Mouse (Mus musculus): Measurements from ENCODE around the gene Hyls1. TPM values are rescaled to one million over a fixed set of nuclear protein-coding genes. Genes with fewer than 3 reads are reported as not detected.
"Not testable (repeated sequence)": the region's sequence is repeated elsewhere in the genome, so short reads cannot be mapped to it uniquely, and the experiment has no call there.

Gene Hyls1
- polyA plus RNA-seq (2015; fragmentation: Nextera tagmentation; extraction: Ambion mirVana), result 4.7 and 5.0 TPM in 2 replicates

DNA sequence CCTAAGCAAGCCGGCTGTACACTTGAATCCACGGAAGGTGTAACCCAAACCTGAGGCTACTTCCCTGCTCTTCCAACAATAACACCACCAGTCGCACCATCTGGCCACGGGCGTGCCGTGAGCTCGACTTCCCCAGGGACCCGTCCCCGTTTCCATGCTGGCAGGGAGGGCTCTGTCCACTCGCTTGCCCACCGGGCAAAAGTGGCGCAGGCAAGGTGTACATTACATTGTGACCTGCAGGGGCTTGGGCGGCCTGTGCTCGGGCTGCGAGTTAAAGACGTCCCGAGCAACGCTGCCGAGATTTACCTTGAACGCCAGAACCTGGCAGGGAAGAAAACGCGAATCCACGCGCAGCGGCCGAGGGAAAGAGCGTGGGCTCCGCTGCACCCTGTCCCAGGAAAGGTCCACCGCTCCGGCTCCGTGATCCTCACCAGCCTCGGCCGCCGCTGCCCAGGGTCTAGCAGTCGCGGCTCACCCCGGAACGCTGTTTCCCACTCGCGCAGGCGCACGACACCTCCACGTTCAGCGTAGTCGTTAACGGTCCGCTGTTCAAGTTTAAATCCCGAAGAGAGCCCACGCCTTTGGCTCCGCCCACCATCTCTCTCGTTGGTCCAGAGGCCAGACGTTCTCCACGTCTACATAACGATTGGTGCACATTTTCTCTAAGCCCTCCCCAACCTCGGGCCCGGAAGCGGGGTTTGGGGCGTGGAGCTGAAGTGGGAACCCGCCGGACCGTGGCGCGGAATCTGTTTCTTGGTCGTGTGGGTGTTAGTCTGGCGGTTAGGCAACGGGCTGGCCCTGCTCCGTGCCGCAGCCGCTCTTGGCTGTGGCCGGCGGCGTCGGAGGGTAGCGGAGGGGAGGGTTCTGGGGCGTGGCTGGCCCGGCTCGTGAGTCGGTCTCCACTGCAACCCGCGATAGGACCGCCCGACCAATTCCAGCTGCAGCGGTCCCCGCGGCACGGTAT, at the start of gene Hyls1, which contains the start of gene Pate2:
Gene Hyls1, minus strand, starts transcription at position 828 of the 964 bp plus-strand sequence.
Gene Pate2, plus strand, starts transcription at position 714 of the 964 bp plus-strand sequence.
- ATAC-seq (peak; percentile 99), DNase-seq (ENCODE audit: low spot score) (peak; percentile 99)
- H3K36me3 ChIP-seq (ENCODE audit: insufficient read depth, low read length), result no peaks in the 10 kb centered on the region; the same call in 1 of the 2 replicates
- no peaks in the 10 kb centered on the region for H3K9me3 ChIP-seq (ENCODE audit: low read length)
- no peaks in the 10 kb centered on the region for H3K27me3 ChIP-seq (replicated peaks; ENCODE audit: insufficient read depth, low read length)
- H3K4me1 ChIP-seq (ENCODE audit: insufficient read depth, low read depth, low read length), result peaks cover 5% of the 10 kb centered on the region; the same call in 1 of the 2 replicates
- H3K27ac ChIP-seq (ENCODE audit: low read length), result peak within 1 kb of the TSS; percentile 71
- peak within 1 kb of the TSS; percentile 79 for H3K4me3 ChIP-seq (ENCODE audit: low read depth, low read length)
- TF ChIP-seq CTCF (IDR thresholded peaks at IDR 0.05) (peak; percentile 56), EP300 (IDR thresholded peaks at IDR 0.05) (no peak)
- H3K9ac ChIP-seq (replicated peaks; ENCODE audit: low read depth), result peak within 1 kb of the TSS; percentile 66
- under 1% methylated on average over 86 of the region's 86 CpGs for WGBS
- H3K4me2 ChIP-seq (replicated peaks; ENCODE audit: low read depth, low read length), result peak within 1 kb of the TSS; percentile 89

DNA sequence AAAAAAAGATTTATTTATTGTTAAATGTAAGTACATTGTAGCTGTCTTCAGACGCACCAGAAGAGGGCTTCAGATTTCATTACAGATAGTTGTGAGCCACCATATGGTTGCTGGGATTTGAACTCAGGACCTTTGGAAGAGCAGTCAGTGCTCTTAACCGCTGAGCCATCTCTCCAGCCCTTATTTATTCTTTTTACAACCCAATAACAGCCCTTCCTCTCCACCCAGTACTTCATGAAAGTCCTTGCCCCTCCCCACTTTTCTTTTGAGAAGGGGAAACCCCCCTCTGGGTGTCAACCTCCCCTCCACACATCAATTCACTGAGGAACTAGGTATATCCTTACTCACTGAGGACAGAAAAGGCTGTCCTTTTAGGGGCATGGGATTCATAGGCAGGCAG, 46.6 kb upstream of the Hyls1 start:
- DNase-seq (ENCODE audit: low spot score); H3K4me1 ChIP-seq (ENCODE audit: insufficient read depth, low read depth, low read length); H3K36me3 ChIP-seq (ENCODE audit: insufficient read depth, low read length); H3K4me2 ChIP-seq (replicated peaks; ENCODE audit: low read depth, low read length); ATAC-seq; H3K4me3 ChIP-seq (ENCODE audit: low read depth, low read length); H3K27ac ChIP-seq (ENCODE audit: low read length); H3K9ac ChIP-seq (replicated peaks; ENCODE audit: low read depth); H3K27me3 ChIP-seq (replicated peaks; ENCODE audit: insufficient read depth, low read length); H3K9me3 ChIP-seq (ENCODE audit: low read length): not testable (repeated sequence)
- 66% methylated on average over 2 of the region's 2 CpGs for WGBS

DNA sequence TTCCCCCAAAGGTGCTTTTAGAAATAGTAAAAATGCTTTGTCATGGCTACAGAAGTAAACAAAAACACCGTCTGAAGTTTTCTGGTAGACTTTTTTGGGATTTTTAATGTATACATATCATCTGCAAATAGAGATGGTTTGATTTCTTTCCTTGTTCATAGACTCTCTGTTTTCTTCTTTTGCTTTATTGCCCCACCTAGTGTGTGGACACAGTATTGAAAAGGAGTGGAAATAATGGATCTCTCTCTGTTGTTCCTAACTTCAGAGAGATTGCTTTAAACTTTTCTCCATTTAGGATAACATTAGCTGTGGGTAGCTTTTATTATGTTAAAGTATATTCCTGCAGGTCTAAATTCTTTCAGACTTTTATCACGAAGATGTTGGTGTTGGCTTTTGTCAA, 43.8 kb upstream of the Hyls1 start:
- DNase-seq (ENCODE audit: low spot score), result no peak
- 23% methylated on average over 2 of the region's 2 CpGs for WGBS
- no peaks in the 10 kb centered on the region for H3K4me1 ChIP-seq (ENCODE audit: insufficient read depth, low read depth, low read length)

DNA sequence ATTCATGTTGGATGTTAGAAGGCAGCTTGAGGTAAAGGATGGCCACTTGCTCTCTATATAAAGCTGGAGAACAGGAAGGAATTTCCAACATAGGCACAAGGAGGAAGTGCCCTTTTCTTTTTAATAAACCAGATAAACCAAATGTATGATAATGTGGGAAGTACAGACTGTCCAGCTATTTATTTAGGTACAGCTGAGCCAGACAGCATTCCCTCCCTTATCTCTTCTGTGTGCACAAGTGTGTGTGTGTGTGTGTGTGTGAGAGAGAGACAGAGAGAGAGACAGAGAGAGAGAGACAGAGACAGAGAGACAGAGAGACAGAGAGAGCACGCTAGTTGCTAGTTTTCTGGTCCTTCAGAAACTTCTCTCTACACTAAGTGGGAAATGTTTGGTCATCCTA, 41.6 kb upstream of the Hyls1 start, which contains the start of gene Pate4:
Gene Pate4, minus strand, starts transcription at position 101 of the 400 bp plus-strand sequence.
- Histone ChIP-seq H3K27me3 (replicated peaks; ENCODE audit: insufficient read depth, low read length) (no peaks in the 10 kb centered on the region), H3K4me3 (ENCODE audit: low read depth, low read length) (no peak within 1 kb of the TSS), H3K36me3 (ENCODE audit: insufficient read depth, low read length) (no peaks in the 10 kb centered on the region), H3K27ac (ENCODE audit: low read length) (no peak within 1 kb of the TSS), H3K9ac (replicated peaks; ENCODE audit: low read depth) (no peak within 1 kb of the TSS), H3K9me3 (ENCODE audit: low read length) (no peaks in the 10 kb centered on the region), H3K4me2 (replicated peaks; ENCODE audit: low read depth, low read length) (no peak within 1 kb of the TSS), H3K4me1 (ENCODE audit: insufficient read depth, low read depth, low read length) (no peaks in the 10 kb centered on the region)
- no peak for TF ChIP-seq EP300 (IDR thresholded peaks at IDR 0.05)
- TF ChIP-seq CTCF (IDR thresholded peaks at IDR 0.05), result no peak
- WGBS, result 56% methylated on average over 1 of the region's 1 CpGs
- no peak for ATAC-seq
- no peak for DNase-seq (ENCODE audit: low spot score)

More for the DNA sequence above, 43.8 kb upstream of the Hyls1 start:
- no peak overlapping the region for H3K27ac ChIP-seq (ENCODE audit: low read length)
- TF ChIP-seq CTCF (IDR thresholded peaks at IDR 0.05), result peak; percentile 48
- TF ChIP-seq EP300 (IDR thresholded peaks at IDR 0.05), result no peak
- H3K4me2 ChIP-seq (replicated peaks; ENCODE audit: low read depth, low read length), result no peak overlapping the region
- H3K4me3 ChIP-seq (ENCODE audit: low read depth, low read length), result no peak overlapping the region
- H3K9ac ChIP-seq (replicated peaks; ENCODE audit: low read depth), result no peak overlapping the region
- ATAC-seq, result no peak
- H3K36me3 ChIP-seq (ENCODE audit: insufficient read depth, low read length), result no peaks in the 10 kb centered on the region
- no peaks in the 10 kb centered on the region for H3K9me3 ChIP-seq (ENCODE audit: low read length)
- no peaks in the 10 kb centered on the region for H3K27me3 ChIP-seq (replicated peaks; ENCODE audit: insufficient read depth, low read length)

DNA sequence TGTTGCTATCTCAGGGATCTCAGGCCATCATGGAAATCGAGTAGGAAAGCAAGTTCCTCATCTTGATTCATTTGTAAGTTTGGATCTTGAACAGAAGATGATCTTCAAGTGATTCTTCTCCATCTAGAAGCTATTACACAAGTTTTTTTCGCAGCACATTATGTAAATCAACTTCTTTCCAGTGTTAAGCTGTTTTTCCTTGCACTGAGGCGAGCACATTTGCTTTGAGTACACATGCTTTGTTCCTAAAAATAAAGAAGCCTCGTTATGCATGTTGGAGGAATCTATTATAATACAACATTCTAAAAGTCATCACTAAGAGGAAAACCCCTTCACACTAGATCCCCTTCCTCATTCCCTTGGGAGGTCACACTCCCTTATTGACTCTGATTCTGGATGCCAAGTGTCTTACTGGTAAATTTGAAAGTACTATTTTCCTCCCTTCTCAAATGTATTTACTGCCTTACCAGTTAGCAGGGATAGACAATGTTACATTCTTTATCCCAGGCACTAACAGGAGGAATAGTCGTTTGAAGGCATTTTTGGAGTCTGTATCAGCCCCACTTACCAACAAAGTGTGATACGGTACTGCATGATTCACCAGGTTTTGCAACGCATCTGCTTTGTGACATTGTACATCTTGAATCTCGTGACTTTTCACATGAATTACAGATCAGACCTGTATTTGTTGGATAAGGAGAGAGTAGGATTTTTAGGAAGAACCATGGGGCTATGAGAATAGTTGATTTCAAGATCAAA, 37.6 kb upstream of the Hyls1 start:
- ATAC-seq (no peak), DNase-seq (ENCODE audit: low spot score) (no peak)
- no peaks in the 10 kb centered on the region for H3K4me1 ChIP-seq (ENCODE audit: insufficient read depth, low read depth, low read length)
- no peaks in the 10 kb centered on the region for H3K9me3 ChIP-seq (ENCODE audit: low read length)
- H3K27me3 ChIP-seq (replicated peaks; ENCODE audit: insufficient read depth, low read length), result no peaks in the 10 kb centered on the region
- H3K36me3 ChIP-seq (ENCODE audit: insufficient read depth, low read length), result no peaks in the 10 kb centered on the region
- no peak overlapping the region for H3K9ac ChIP-seq (replicated peaks; ENCODE audit: low read depth)
- H3K4me3 ChIP-seq (ENCODE audit: low read depth, low read length), result no peak overlapping the region
- H3K4me2 ChIP-seq (replicated peaks; ENCODE audit: low read depth, low read length), result no peak overlapping the region
- no peak for TF ChIP-seq EP300 (IDR thresholded peaks at IDR 0.05)
- no peak for TF ChIP-seq CTCF (IDR thresholded peaks at IDR 0.05)
- H3K27ac ChIP-seq (ENCODE audit: low read length), result no peak overlapping the region
- WGBS, result 57% methylated on average over 8 of the region's 8 CpGs

DNA sequence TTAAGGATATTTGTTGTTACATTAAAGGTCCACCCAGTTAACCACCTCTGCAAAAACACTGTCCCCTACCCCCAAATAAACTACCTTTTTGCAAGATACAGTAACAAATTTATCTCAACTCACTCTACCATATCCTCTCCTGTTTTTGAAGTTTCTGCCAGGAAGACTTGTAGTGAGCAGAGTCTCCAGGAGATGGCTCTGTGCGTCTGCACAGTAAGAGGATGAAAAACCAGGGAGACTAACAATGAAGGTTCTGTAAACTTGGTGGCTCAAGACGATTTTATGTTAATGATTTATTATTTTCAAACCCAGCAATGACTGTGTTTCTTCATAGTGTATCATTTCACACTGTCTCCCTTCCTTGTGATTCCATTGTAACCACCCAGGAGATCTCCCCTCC, 22.7 kb upstream of the Hyls1 start:
- H3K4me1 ChIP-seq (ENCODE audit: insufficient read depth, low read depth, low read length), result no peaks in the 10 kb centered on the region
- no peak overlapping the region for H3K27ac ChIP-seq (ENCODE audit: low read length)
- peak; percentile 32 for DNase-seq (ENCODE audit: low spot score)
- no peak overlapping the region for H3K4me3 ChIP-seq (ENCODE audit: low read depth, low read length)
- WGBS, result 8% methylated on average over 2 of the region's 2 CpGs
- H3K27me3 ChIP-seq (replicated peaks; ENCODE audit: insufficient read depth, low read length), result no peaks in the 10 kb centered on the region
- H3K4me2 ChIP-seq (replicated peaks; ENCODE audit: low read depth, low read length), result no peak overlapping the region
- TF ChIP-seq CTCF (IDR thresholded peaks at IDR 0.05) (peak; percentile 54), EP300 (IDR thresholded peaks at IDR 0.05) (no peak)
- no peak overlapping the region for H3K9ac ChIP-seq (replicated peaks; ENCODE audit: low read depth)
- no peaks in the 10 kb centered on the region for H3K36me3 ChIP-seq (ENCODE audit: insufficient read depth, low read length)
- H3K9me3 ChIP-seq (ENCODE audit: low read length), result no peaks in the 10 kb centered on the region
- no peak for ATAC-seq
